ENCODE assay signal across 9 mouse cellular contexts in genomic region chr12:51865790-51866179, GRCm38 (mm10). TPM values are rescaled to one million over a fixed set of nuclear protein-coding genes. Genes with fewer than 3 reads are reported as not detected.
DNase-seq lines count a peak whose midpoint lies in the region; ATAC-seq and TF ChIP-seq lines count a peak whose summit lies in the region.
"Had no signal": no experiment of that assay in that cellular context is flagged by ENCODE, and none has a peak within 500 bp of the region (broad histone marks: within the 10 kb centered on the region; RNA-seq: fewer than 3 reads in every experiment).

No protein-coding gene starts in this region.

- TF ChIP-seq POLR2A in testis, adult 2 months (IDR thresholded peaks at IDR 0.05; ENCODE audit: control insufficient read depth, low read depth, low read length) = no peak

- H3K27ac ChIP-seq in testis, adult 2 months (ENCODE audit: control insufficient read depth, insufficient read depth, low read depth, low read length) = peak overlapping the region; percentile 10; the same call in 1 of the 2 replicates
- H3K27ac ChIP-seq in heart, embryonic 12.5 days (ENCODE audit: poor library complexity, severe bottlenecking) = no peak overlapping the region
- H3K27ac ChIP-seq in limb, embryonic 13.5 days = no peak overlapping the region; the same call in 1 of the 2 replicates
- peak overlapping the region; percentile 65 for H3K27ac ChIP-seq in midbrain, embryonic 15.5 days
- H3K27ac ChIP-seq: heart, embryonic 13.5 days had no signal

- TF ChIP-seq CTCF in testis, adult 2 months (IDR thresholded peaks at IDR 0.05; ENCODE audit: control insufficient read depth, insufficient read depth, insufficient replicate concordance, low read depth, low read length) = no peak

- H3K9me3 ChIP-seq in heart, embryonic 12.5 days (replicated peaks) = no peaks in the 10 kb centered on the region
- no peaks in the 10 kb centered on the region for H3K9me3 ChIP-seq in limb, embryonic 13.5 days
- no peaks in the 10 kb centered on the region for H3K9me3 ChIP-seq in midbrain, embryonic 15.5 days
- H3K9me3 ChIP-seq: heart, embryonic 13.5 days had no signal

- DNase-seq in testis, postnatal 10 days (ENCODE audit: low spot score) = no peak
- DNase-seq in embryo, embryonic 10 days (ENCODE audit: low spot score) = peak; percentile 37
- DNase-seq in yolk sac, embryonic 10.5 days (ENCODE audit: low spot score) = no peak
- no peak for DNase-seq in left cerebral cortex, adult 9 months (ENCODE audit: low spot score in 2 of 2)

- 69% methylated on average over 4 of the region's 4 CpGs for WGBS in heart, embryonic 12.5 days
- 37% methylated on average over 4 of the region's 4 CpGs for WGBS in limb, embryonic 13.5 days
- 8% methylated on average over 4 of the region's 4 CpGs for WGBS in midbrain, embryonic 15.5 days

- H3K36me3 ChIP-seq in testis, adult 2 months (ENCODE audit: control insufficient read depth, insufficient read depth, low read length) = no peaks in the 10 kb centered on the region
- no peaks in the 10 kb centered on the region for H3K36me3 ChIP-seq in heart, embryonic 12.5 days
- H3K36me3 ChIP-seq in limb, embryonic 13.5 days = no peaks in the 10 kb centered on the region
- H3K36me3 ChIP-seq in midbrain, embryonic 15.5 days (replicated peaks) = no peaks in the 10 kb centered on the region
- H3K36me3 ChIP-seq: heart, embryonic 13.5 days had no signal

- H3K9ac ChIP-seq in heart, embryonic 12.5 days = no peak overlapping the region
- no peak overlapping the region for H3K9ac ChIP-seq in limb, embryonic 13.5 days
- H3K9ac ChIP-seq in midbrain, embryonic 15.5 days = no peak overlapping the region
- H3K9ac ChIP-seq: heart, embryonic 13.5 days had no signal

- H3K4me2 ChIP-seq in heart, embryonic 12.5 days = no peak overlapping the region
- no peak overlapping the region for H3K4me2 ChIP-seq in limb, embryonic 13.5 days (replicated peaks)
- peak overlapping the region; percentile 6; the same call in 1 of the 2 replicates for H3K4me2 ChIP-seq in midbrain, embryonic 15.5 days
- H3K4me2 ChIP-seq: heart, embryonic 13.5 days had no signal

- no peaks in the 10 kb centered on the region; the same call in 1 of the 2 replicates for H3K4me1 ChIP-seq in testis, adult 2 months (ENCODE audit: control insufficient read depth, insufficient read depth, low read length)
- peaks cover 19% of the 10 kb centered on the region for H3K4me1 ChIP-seq in heart, embryonic 12.5 days (replicated peaks)
- peaks cover 19% of the 10 kb centered on the region for H3K4me1 ChIP-seq in limb, embryonic 13.5 days
- H3K4me1 ChIP-seq in midbrain, embryonic 15.5 days = peaks cover 18% of the 10 kb centered on the region

- H3K4me3 ChIP-seq in testis, adult 2 months (ENCODE audit: control insufficient read depth, low read depth, low read length) = no peak overlapping the region
- no peak overlapping the region for H3K4me3 ChIP-seq in heart, embryonic 12.5 days
- no peak overlapping the region for H3K4me3 ChIP-seq in limb, embryonic 13.5 days
- no peak overlapping the region for H3K4me3 ChIP-seq in midbrain, embryonic 15.5 days
- H3K4me3 ChIP-seq: heart, embryonic 13.5 days had no signal

- ATAC-seq in heart, embryonic 12.5 days (ENCODE audit: insufficient number of reproducible peaks, low FRiP score) = peak; percentile 34; the same call in 1 of the 2 replicates
- ATAC-seq in limb, embryonic 13.5 days (ENCODE audit: low FRiP score, low read depth) = peak; percentile 66; the same call in 1 of the 2 replicates
- ATAC-seq in midbrain, embryonic 15.5 days (replicated peaks) = peak; percentile 90

- no peaks in the 10 kb centered on the region for H3K27me3 ChIP-seq in testis, adult 2 months (ENCODE audit: control insufficient read depth, insufficient read depth, low read length)
- no peaks in the 10 kb centered on the region for H3K27me3 ChIP-seq in heart, embryonic 12.5 days (replicated peaks)
- H3K27me3 ChIP-seq in limb, embryonic 13.5 days = no peaks in the 10 kb centered on the region
- H3K27me3 ChIP-seq in midbrain, embryonic 15.5 days (replicated peaks) = no peaks in the 10 kb centered on the region
- H3K27me3 ChIP-seq: heart, embryonic 13.5 days had no signal

RNA-seq across cellular contexts. Expression of gene Hectd1, which starts 36.4 kb away (rescaled TPM):
- polyA plus RNA-seq in testis, adult 2 months (2012; rRNA removed) = 11.4 and 13.4 TPM in 2 replicates
- polyA plus RNA-seq in heart, embryonic 12.5 days (2016; fragmentation: Nextera tagmentation; extraction: Ambion mirVana) = 38.9 and 41.1 TPM in 2 replicates
- 44.2 and 45.4 TPM in 2 replicates for polyA plus RNA-seq in limb, embryonic 13.5 days (2015; fragmentation: Nextera tagmentation; extraction: Ambion mirVana)
- polyA plus RNA-seq in midbrain, embryonic 15.5 days (2015; fragmentation: Nextera tagmentation; extraction: Ambion mirVana) = 39.3 and 40.8 TPM in 2 replicates

Comparison
In these comparisons a context has a peak if more than half of its experiments do, and no peak if none do; other contexts are left out.
1. H3K27ac ChIP-seq: peak in testis, adult 2 months (single experiment) and midbrain, embryonic 15.5 days (single experiment); none in heart, embryonic 12.5 days (single experiment) and limb, embryonic 13.5 days (single experiment).
2. ATAC-seq: peak in every context shown above with its lines; median percentile 90 in midbrain, embryonic 15.5 days; 66 in limb, embryonic 13.5 days; 34 in heart, embryonic 12.5 days.